Comparison of ENCODE assay signal across 16 mouse cellular contexts in the genomic region with DNA sequence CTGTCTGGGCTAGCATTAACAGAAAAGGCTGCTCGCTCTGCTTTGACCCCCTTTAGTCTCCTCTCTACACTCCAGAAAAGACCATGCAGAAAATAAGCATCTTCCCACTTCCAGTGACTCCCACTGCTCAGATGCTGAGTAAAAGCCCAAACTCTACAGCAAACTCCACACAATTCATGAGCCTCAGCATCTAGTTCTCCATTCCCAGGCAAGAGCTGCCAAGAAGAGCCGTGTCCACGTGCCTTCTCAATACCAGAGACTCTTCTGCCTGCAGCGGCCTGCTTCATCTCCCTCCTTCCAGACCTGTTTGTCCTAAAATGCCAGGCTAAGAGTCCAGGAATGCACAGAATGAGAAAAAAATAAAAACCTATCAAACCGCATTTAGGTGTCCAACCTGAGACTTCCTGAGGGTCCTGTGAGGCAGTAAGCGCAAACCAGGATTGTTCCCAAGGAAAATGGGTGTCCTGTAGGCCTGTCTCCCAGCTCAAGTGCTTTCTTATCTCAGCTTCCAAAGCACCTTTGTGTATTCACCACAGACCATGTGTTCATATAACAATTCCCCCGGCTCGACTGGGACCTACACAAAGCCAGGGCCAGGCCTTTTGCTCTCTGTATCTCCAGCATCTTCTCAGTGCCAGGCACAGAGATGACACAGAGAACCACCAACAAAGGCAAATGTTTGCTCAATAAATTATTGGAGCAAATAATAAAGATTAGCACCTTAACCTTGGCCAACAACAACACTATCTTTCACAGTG. TPM values are rescaled to one million over a fixed set of nuclear protein-coding genes. Genes with fewer than 3 reads are reported as not detected.
A peak's percentile ranks its signal among the peaks of the same experiment; 100 is the strongest.
DNase-seq lines count a peak whose midpoint lies in the region; ATAC-seq and TF ChIP-seq lines count a peak whose summit lies in the region.
"Had no signal": no experiment of that assay in that cellular context is flagged by ENCODE, and none has a peak within 500 bp of the region (broad histone marks: within the 10 kb centered on the region; RNA-seq: fewer than 3 reads in every experiment).

No protein-coding gene starts in this region.

- no peak overlapping the region for H3K4me3 ChIP-seq in hindbrain, embryonic 10.5 days
- no peak overlapping the region for H3K4me3 ChIP-seq in hindbrain, embryonic 16.5 days (ENCODE audit: low read length)
- H3K4me3 ChIP-seq in lung, adult 2 months (replicated peaks; ENCODE audit: extremely low read depth, low read depth, low read length) = no peak overlapping the region
- H3K4me3 ChIP-seq: heart, embryonic 15.5 days; limb, embryonic 15.5 days; myocyte had no signal

- no peak for DNase-seq in hindbrain, embryonic 10.5 days (ENCODE audit: low spot score)
- DNase-seq in right cerebral cortex, adult 18-20 months = peak; percentile 46
- no peak for DNase-seq in right cerebral cortex, postnatal 4 days
- peak; percentile 39 to 56 for DNase-seq in right cerebral cortex, postnatal 10 days (ENCODE audit: low spot score in 2 of 2)
- DNase-seq in lung, adult 2 months = no peak
- DNase-seq in heart, postnatal 4 days = no peak
- DNase-seq: cerebellum, adult 11-12 months; forebrain, postnatal 0 days; kidney, postnatal 10 days; lung, adult 18-20 months had no signal

- TF ChIP-seq CTCF in lung, adult 2 months (IDR thresholded peaks at IDR 0.05; ENCODE audit: insufficient read depth, low read length) = no peak

- H3K9ac ChIP-seq in hindbrain, embryonic 16.5 days (ENCODE audit: low read depth, low read length) = no peak overlapping the region
- H3K9ac ChIP-seq: forebrain, postnatal 0 days; heart, embryonic 15.5 days; limb, embryonic 15.5 days had no signal

- no peaks in the 10 kb centered on the region for H3K9me3 ChIP-seq in hindbrain, embryonic 10.5 days
- no peaks in the 10 kb centered on the region for H3K9me3 ChIP-seq in hindbrain, embryonic 16.5 days (ENCODE audit: control insufficient read depth, low read length)
- H3K9me3 ChIP-seq: heart, embryonic 15.5 days; limb, embryonic 15.5 days had no signal

- H3K27ac ChIP-seq in hindbrain, embryonic 10.5 days = peak overlapping the region; percentile 75
- H3K27ac ChIP-seq in hindbrain, embryonic 16.5 days (ENCODE audit: low read depth, low read length) = no peak overlapping the region
- H3K27ac ChIP-seq: heart, embryonic 15.5 days; limb, embryonic 15.5 days had no signal

- no peaks in the 10 kb centered on the region for H3K36me3 ChIP-seq in hindbrain, embryonic 10.5 days
- H3K36me3 ChIP-seq in hindbrain, embryonic 16.5 days (ENCODE audit: control insufficient read depth, insufficient read depth, low read length) = no peaks in the 10 kb centered on the region
- H3K36me3 ChIP-seq: heart, embryonic 15.5 days; limb, embryonic 15.5 days had no signal

- H3K4me1 ChIP-seq in hindbrain, embryonic 10.5 days (replicated peaks) = peaks cover 64% of the 10 kb centered on the region
- peaks cover 27% of the 10 kb centered on the region for H3K4me1 ChIP-seq in hindbrain, embryonic 16.5 days (ENCODE audit: control insufficient read depth, insufficient read depth, low read depth, low read length)
- 0 out of 2 replicates have a peak, but pooled peaks cover 2% of the 10 kb centered on the region for H3K4me1 ChIP-seq in lung, adult 2 months (ENCODE audit: control insufficient read depth, insufficient read depth, low read length)

- no peak for TF ChIP-seq POLR2A in lung, adult 2 months (IDR thresholded peaks at IDR 0.05; ENCODE audit: borderline replicate concordance, extremely low read depth, low read depth, low read length)

- no peak overlapping the region for H3K4me2 ChIP-seq in hindbrain, embryonic 16.5 days (ENCODE audit: low read length)
- H3K4me2 ChIP-seq: heart, embryonic 15.5 days; limb, embryonic 15.5 days had no signal

- no peak for ATAC-seq in hindbrain, embryonic 16.5 days
- ATAC-seq: forebrain, postnatal 0 days; intestine, postnatal 0 days had no signal

- 74% methylated on average over 8 of the region's 8 CpGs for WGBS in hindbrain, embryonic 10.5 days
- 71% methylated on average over 8 of the region's 8 CpGs for WGBS in hindbrain, embryonic 16.5 days
- WGBS in lung, adult 2 months = 78% methylated on average over 8 of the region's 8 CpGs

- H3K27me3 ChIP-seq in hindbrain, embryonic 10.5 days (ENCODE audit: insufficient read depth, poor library complexity, severe bottlenecking) = no peaks in the 10 kb centered on the region
- H3K27me3 ChIP-seq in hindbrain, embryonic 16.5 days (replicated peaks; ENCODE audit: control insufficient read depth, insufficient read depth, low read length) = no peaks in the 10 kb centered on the region
- H3K27me3 ChIP-seq: CH12.LX; heart, embryonic 15.5 days; limb, embryonic 15.5 days had no signal

RNA-seq across cellular contexts. Expression of gene 1700025G04Rik, which starts 7.8 kb away (rescaled TPM):
- 21.4 and 27.7 TPM in 2 replicates for polyA plus RNA-seq in hindbrain, embryonic 10.5 days (2016; fragmentation: Nextera tagmentation; extraction: Ambion mirVana)
- 24.9 TPM in 2 replicates for polyA plus RNA-seq in hindbrain, embryonic 16.5 days (2015; fragmentation: Nextera tagmentation; extraction: Ambion mirVana)
- 1.5 and 3.5 TPM in 2 replicates for polyA plus RNA-seq in lung, adult 2 months (2012; rRNA removed)
- 10 to 100 TPM; 62.8 to 67.7 TPM for total RNA-seq in heart, postnatal 4 days (2021)

Comparison
In these comparisons a context has a peak if more than half of its experiments do, and no peak if none do; other contexts are left out.
1. DNase-seq: peak in right cerebral cortex, adult 18-20 months (single experiment) and right cerebral cortex, postnatal 10 days (2 of 2); none in hindbrain, embryonic 10.5 days (single experiment), right cerebral cortex, postnatal 4 days (single experiment), lung, adult 2 months (single experiment) and heart, postnatal 4 days (single experiment).